Mouse (Mus musculus): ENCODE data around the gene Msrb2. TPM values are rescaled to one million over a fixed set of nuclear protein-coding genes. Genes with fewer than 3 reads are reported as not detected.

The Msrb2 gene
- polyA plus RNA-seq, 1 experiment from 2014 or later: 16.1 TPM

GRCm38 (mm10) chr2:19406531-19406930 is 35.3 kb downstream of the Msrb2 start:
- H3K36me3 ChIP-seq (replicated peaks): no peaks in the 10 kb centered on the region
- no peak overlapping the region for H3K4me3 ChIP-seq
- no peaks in the 10 kb centered on the region for H3K9me3 ChIP-seq
- H3K27ac ChIP-seq: no peak overlapping the region
- WGBS: 67% methylated on average over 3 of the region's 3 CpGs
- no peak for DNase-seq (ENCODE audit: extremely low spot score, low spot score)
- H3K4me1 ChIP-seq: peaks cover 3% of the 10 kb centered on the region; the same call in 1 of the 2 replicates
- no peaks in the 10 kb centered on the region for H3K27me3 ChIP-seq (ENCODE audit: poor library complexity, severe bottlenecking)

- DNase-seq (ENCODE audit: extremely low spot score, low spot score): peak; percentile 65
- Histone ChIP-seq H3K9me3 (no peaks in the 10 kb centered on the region), H3K4me3 (peak overlapping the region; percentile 39), H3K36me3 (replicated peaks) (no peaks in the 10 kb centered on the region), H3K27me3 (ENCODE audit: poor library complexity, severe bottlenecking) (peaks cover 28% of the 10 kb centered on the region), H3K27ac (no peak overlapping the region), H3K4me1 (peaks cover 5% of the 10 kb centered on the region)
- 20% methylated on average over 19 of the region's 19 CpGs for WGBS
Measured at GRCm38 (mm10) chr2:19414222-19414965, 43.2 kb downstream of the Msrb2 start.

DNA sequence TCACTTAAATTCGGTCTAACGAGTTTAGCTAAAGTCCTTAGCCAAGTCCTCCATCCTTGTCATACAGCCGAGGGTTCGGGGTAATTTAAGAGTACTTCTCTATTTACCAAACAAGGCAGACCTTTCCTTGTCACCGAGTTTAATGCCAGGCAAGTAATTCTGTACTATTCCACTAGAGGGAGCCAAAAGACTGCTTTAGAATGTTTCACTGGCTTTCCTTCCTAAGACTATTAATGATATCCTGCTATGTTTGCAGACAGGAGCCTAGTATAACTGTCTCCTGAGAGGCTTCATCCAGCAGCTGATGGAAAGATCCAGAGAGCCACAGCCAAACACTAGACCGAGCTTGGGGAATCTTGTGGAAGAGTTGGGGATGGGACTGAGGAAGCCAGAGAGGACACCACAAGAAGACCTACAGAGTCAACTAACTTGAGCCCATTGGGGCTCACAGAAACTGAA is 43.9 kb downstream of the Msrb2 start:
- peak; percentile 25 for DNase-seq (ENCODE audit: extremely low spot score, low spot score)
- peaks cover 5% of the 10 kb centered on the region for H3K4me1 ChIP-seq
- no peaks in the 10 kb centered on the region for H3K9me3 ChIP-seq
- peaks cover 28% of the 10 kb centered on the region for H3K27me3 ChIP-seq (ENCODE audit: poor library complexity, severe bottlenecking)
- 1% methylated on average over 6 of the region's 6 CpGs for WGBS
- H3K36me3 ChIP-seq (replicated peaks): no peaks in the 10 kb centered on the region
- peak overlapping the region; percentile 39 for H3K4me3 ChIP-seq
- H3K27ac ChIP-seq: no peak overlapping the region

DNA sequence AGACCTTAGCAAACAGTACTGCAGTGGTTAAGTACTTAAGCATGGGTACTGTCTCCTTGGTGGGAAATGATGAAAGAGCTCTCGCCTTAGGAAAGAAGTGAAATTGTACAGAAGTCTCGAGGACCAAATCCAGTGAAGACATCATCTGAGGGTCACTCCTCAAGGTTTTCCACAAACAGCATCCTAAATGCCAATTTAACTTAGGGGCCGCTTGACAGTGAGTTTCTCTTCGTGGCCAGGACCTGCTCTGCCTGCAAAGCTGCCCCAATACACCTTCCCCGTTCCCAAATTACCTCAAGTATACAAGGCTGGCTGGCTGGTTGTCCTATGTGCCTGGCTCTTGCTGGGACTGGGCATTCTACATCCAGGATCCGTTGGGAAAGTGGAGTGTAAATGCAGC is 44.8 kb downstream of the Msrb2 start:
- Histone ChIP-seq H3K27me3 (ENCODE audit: poor library complexity, severe bottlenecking) (peaks cover 31% of the 10 kb centered on the region), H3K36me3 (replicated peaks) (no peaks in the 10 kb centered on the region), H3K9me3 (no peaks in the 10 kb centered on the region), H3K4me3 (no peak overlapping the region), H3K27ac (no peak overlapping the region), H3K4me1 (peaks cover 5% of the 10 kb centered on the region)
- DNase-seq (ENCODE audit: extremely low spot score, low spot score): no peak
- 64% methylated on average over 6 of the region's 6 CpGs for WGBS

- Histone ChIP-seq H3K4me3 (no peak overlapping the region), H3K36me3 (replicated peaks) (no peaks in the 10 kb centered on the region), H3K27me3 (ENCODE audit: poor library complexity, severe bottlenecking) (peaks cover 57% of the 10 kb centered on the region), H3K27ac (no peak overlapping the region), H3K4me1 (peaks cover 6% of the 10 kb centered on the region), H3K9me3 (no peaks in the 10 kb centered on the region)
- no peak for DNase-seq (ENCODE audit: extremely low spot score, low spot score)
- WGBS: 75% methylated on average over 1 of the region's 1 CpGs
Measured at GRCm38 (mm10) chr2:19419686-19420345, 48.6 kb downstream of the Msrb2 start.

- Histone ChIP-seq H3K27me3 (ENCODE audit: poor library complexity, severe bottlenecking) (peaks cover 65% of the 10 kb centered on the region), H3K4me1 (peaks cover 4% of the 10 kb centered on the region; the same call in 1 of the 2 replicates), H3K4me3 (no peak overlapping the region), H3K36me3 (replicated peaks) (no peaks in the 10 kb centered on the region), H3K27ac (no peak overlapping the region), H3K9me3 (no peaks in the 10 kb centered on the region)
- DNase-seq (ENCODE audit: extremely low spot score, low spot score): no peak
Measured at GRCm38 (mm10) chr2:19422226-19422625, 51.0 kb downstream of the Msrb2 start.

- 66% methylated on average over 6 of the region's 6 CpGs for WGBS
- peaks cover 65% of the 10 kb centered on the region for H3K27me3 ChIP-seq (ENCODE audit: poor library complexity, severe bottlenecking)
- H3K36me3 ChIP-seq (replicated peaks): no peaks in the 10 kb centered on the region
- no peaks in the 10 kb centered on the region for H3K9me3 ChIP-seq
- no peak overlapping the region for H3K4me3 ChIP-seq
- no peak overlapping the region for H3K27ac ChIP-seq
- peaks cover 4% of the 10 kb centered on the region; the same call in 1 of the 2 replicates for H3K4me1 ChIP-seq
- no peak for DNase-seq (ENCODE audit: extremely low spot score, low spot score)
Measured at GRCm38 (mm10) chr2:19423086-19423485, 51.8 kb downstream of the Msrb2 start.

DNA sequence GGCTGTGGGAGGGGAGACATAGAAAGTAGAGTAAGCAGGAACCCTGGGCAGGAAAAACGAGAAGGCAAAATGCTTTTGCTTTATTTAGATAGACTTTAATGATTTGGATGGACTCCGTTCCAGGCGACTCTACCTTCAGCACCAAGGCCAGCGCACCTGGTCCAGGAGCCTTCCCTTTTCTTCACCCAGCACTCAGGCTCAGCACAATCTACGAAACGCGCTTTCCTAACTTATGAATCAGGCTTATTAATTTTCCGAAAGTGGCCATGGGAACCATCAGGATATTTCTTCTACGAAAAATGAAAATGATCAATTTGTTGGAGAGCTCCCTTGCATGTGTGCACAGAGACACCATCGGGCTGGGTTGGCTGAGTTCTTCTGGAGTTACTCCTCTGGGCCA is 57.8 kb downstream of the Msrb2 start:
- DNase-seq (ENCODE audit: extremely low spot score, low spot score): peak; percentile 58
- WGBS: 6% methylated on average over 10 of the region's 10 CpGs
- Histone ChIP-seq H3K4me1 (peaks cover 19% of the 10 kb centered on the region), H3K36me3 (replicated peaks) (no peaks in the 10 kb centered on the region), H3K27me3 (ENCODE audit: poor library complexity, severe bottlenecking) (peaks cover 99% of the 10 kb centered on the region), H3K4me3 (no peak overlapping the region), H3K27ac (no peak overlapping the region), H3K9me3 (no peaks in the 10 kb centered on the region)

- no peak for DNase-seq (ENCODE audit: extremely low spot score, low spot score)
- Histone ChIP-seq H3K9me3 (no peaks in the 10 kb centered on the region), H3K27ac (no peak overlapping the region), H3K27me3 (ENCODE audit: poor library complexity, severe bottlenecking) (peaks cover 99% of the 10 kb centered on the region), H3K36me3 (replicated peaks) (no peaks in the 10 kb centered on the region), H3K4me3 (0 out of 2 replicates have a peak overlapping the region, but pooled peaks have one; percentile 38), H3K4me1 (peaks cover 19% of the 10 kb centered on the region)
- 3% methylated on average over 31 of the region's 31 CpGs for WGBS
Measured at GRCm38 (mm10) chr2:19429691-19430690, 58.8 kb downstream of the Msrb2 start.

- DNase-seq (ENCODE audit: extremely low spot score, low spot score): peak; percentile 33
- Histone ChIP-seq H3K27ac (no peak overlapping the region), H3K9me3 (no peaks in the 10 kb centered on the region), H3K27me3 (ENCODE audit: poor library complexity, severe bottlenecking) (peaks cover 99% of the 10 kb centered on the region), H3K4me1 (peaks cover 19% of the 10 kb centered on the region), H3K36me3 (replicated peaks) (no peaks in the 10 kb centered on the region), H3K4me3 (peak overlapping the region; percentile 38)
- WGBS: under 1% methylated on average over 33 of the region's 33 CpGs
Measured at GRCm38 (mm10) chr2:19430746-19431145, 59.5 kb downstream of the Msrb2 start.

- WGBS: under 1% methylated on average over 18 of the region's 18 CpGs
- H3K27ac ChIP-seq: no peak overlapping the region
- H3K27me3 ChIP-seq (ENCODE audit: poor library complexity, severe bottlenecking): peaks cover 100% of the 10 kb centered on the region
- H3K4me3 ChIP-seq: peak overlapping the region; percentile 38
- H3K4me1 ChIP-seq: peaks cover 19% of the 10 kb centered on the region
- DNase-seq (ENCODE audit: extremely low spot score, low spot score): no peak
- no peaks in the 10 kb centered on the region for H3K9me3 ChIP-seq
- H3K36me3 ChIP-seq (replicated peaks): no peaks in the 10 kb centered on the region
Measured at GRCm38 (mm10) chr2:19431186-19431585, 59.9 kb downstream of the Msrb2 start.

- Histone ChIP-seq H3K9me3 (no peaks in the 10 kb centered on the region), H3K27me3 (ENCODE audit: poor library complexity, severe bottlenecking) (peaks cover 100% of the 10 kb centered on the region), H3K4me1 (peaks cover 19% of the 10 kb centered on the region), H3K27ac (no peak overlapping the region), H3K36me3 (replicated peaks) (no peaks in the 10 kb centered on the region), H3K4me3 (peak overlapping the region; percentile 38)
- DNase-seq (ENCODE audit: extremely low spot score, low spot score): no peak
- 2% methylated on average over 41 of the region's 41 CpGs for WGBS
Measured at GRCm38 (mm10) chr2:19431614-19432323, 60.5 kb downstream of the Msrb2 start.
